Mouse (Mus musculus): Measurements from ENCODE around the gene Car11.

- TF ChIP-seq POLR2A (IDR thresholded peaks at IDR 0.05; ENCODE audit: insufficient read length, low read depth) (no peak), CEBPB (IDR thresholded peaks at IDR 0.05; ENCODE audit: insufficient read depth, poor library complexity, severe bottlenecking) (no peak), MYOG (IDR thresholded peaks at IDR 0.05; ENCODE audit: control insufficient read depth in 1 of 3, insufficient read depth in 1 of 3, insufficient read length in 2 of 3, low read depth in 2 of 3) (no peak), E2F4 (IDR thresholded peaks at IDR 0.05; ENCODE audit: insufficient read depth) (no peak), TCF12 (IDR thresholded peaks at IDR 0.05; ENCODE audit: insufficient read depth, poor library complexity, severe bottlenecking) (no peak), MAX (IDR thresholded peaks at IDR 0.05; ENCODE audit: low read depth) (no peak), USF1 (IDR thresholded peaks at IDR 0.05; ENCODE audit: low read depth) (no peak), REST (IDR thresholded peaks at IDR 0.05; ENCODE audit: insufficient read depth, insufficient read length) (no peak), POLR2AphosphoS2 (IDR thresholded peaks at IDR 0.05; ENCODE audit: insufficient read length, low read depth) (no peak)
Measured at GRCm38 (mm10) chr7:45748110-45748509, 48.5 kb downstream of the Car11 start.
